Mouse (Mus musculus): Measurements from ENCODE around the gene Inca1.

DNA sequence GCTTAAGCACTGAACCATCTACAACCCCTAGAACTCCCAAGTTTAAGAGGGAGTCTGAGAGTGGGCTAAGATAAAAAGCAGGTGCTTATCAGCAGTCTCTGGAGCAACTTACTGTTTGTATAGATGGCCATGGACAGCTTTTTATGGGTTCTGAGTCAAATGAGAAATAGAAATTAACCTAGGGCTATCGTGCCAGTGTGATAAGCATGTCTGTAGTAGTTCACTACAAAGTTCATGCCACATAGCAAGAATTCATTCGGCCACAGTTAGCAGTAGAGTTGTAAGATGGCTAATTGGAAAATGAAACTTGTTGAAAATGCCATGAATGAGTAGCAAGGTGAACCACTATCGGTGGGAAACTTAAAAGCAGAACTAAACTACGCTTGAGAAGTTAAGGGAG, 51.4 kb downstream of the Inca1 start:
- TF ChIP-seq CTCF (IDR thresholded peaks at IDR 0.05; ENCODE audit: borderline replicate concordance, insufficient read depth, low read depth, low read length): no peak
- no peak for TF ChIP-seq POLR2A (IDR thresholded peaks at IDR 0.05; ENCODE audit: borderline replicate concordance, insufficient read depth, low read length)

All from cerebellum, adult 2 months (tissue).